Mouse (Mus musculus): Measurements from ENCODE around the gene Arhgap27. TPM values are rescaled to one million over a fixed set of nuclear protein-coding genes. Genes with fewer than 3 reads are reported as not detected.
A peak's percentile ranks its signal among the peaks of the same experiment; 100 is the strongest.

Arhgap27 gene
- polyA plus RNA-seq, 1 experiment from 2014 or later: 3.2 TPM

DNA sequence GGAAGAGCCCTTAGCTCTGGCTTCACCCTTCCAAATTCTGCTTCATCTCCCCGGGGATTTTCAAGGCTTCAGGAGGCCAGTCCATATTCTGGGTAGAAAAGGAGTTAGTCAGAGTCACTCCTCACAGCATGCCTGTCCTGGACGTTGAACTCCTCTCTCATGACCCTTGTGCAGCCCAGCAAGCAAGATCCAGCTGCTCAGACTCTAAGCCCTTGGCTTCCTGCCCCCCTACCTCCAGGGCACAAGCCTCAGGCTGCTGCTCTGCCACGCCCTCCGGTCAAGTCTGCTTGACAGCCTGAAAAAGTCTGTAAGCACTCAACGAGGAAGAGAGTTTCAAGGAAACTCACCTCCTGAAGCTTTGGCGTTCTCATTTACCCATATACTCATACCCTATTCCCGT, 43.1 kb upstream of the Arhgap27 start:
- H3K36me3 ChIP-seq (replicated peaks; ENCODE audit: insufficient read depth, low read length): peaks cover 10% of the 10 kb centered on the region
- peaks cover 6% of the 10 kb centered on the region for H3K4me1 ChIP-seq (ENCODE audit: insufficient read depth)
- H3K4me2 ChIP-seq (ENCODE audit: low read depth, low read length): no peak overlapping the region
- TF ChIP-seq CTCF (IDR thresholded peaks at IDR 0.05; ENCODE audit: low read depth) (no peak), EP300 (IDR thresholded peaks at IDR 0.05; ENCODE audit: low read depth) (no peak)
- H3K9me3 ChIP-seq (ENCODE audit: low read length): no peaks in the 10 kb centered on the region
- no peak overlapping the region for H3K4me3 ChIP-seq (ENCODE audit: low read depth, low read length)
- no peak for DNase-seq
- H3K27ac ChIP-seq (ENCODE audit: low read depth): no peak overlapping the region
- WGBS (ENCODE audit: insufficient replicate concordance): 60% methylated on average over 7 of the region's 7 CpGs
- ATAC-seq: no peak
- H3K9ac ChIP-seq (replicated peaks): no peak overlapping the region
- H3K27me3 ChIP-seq (ENCODE audit: insufficient read depth, low read length): no peaks in the 10 kb centered on the region

DNA sequence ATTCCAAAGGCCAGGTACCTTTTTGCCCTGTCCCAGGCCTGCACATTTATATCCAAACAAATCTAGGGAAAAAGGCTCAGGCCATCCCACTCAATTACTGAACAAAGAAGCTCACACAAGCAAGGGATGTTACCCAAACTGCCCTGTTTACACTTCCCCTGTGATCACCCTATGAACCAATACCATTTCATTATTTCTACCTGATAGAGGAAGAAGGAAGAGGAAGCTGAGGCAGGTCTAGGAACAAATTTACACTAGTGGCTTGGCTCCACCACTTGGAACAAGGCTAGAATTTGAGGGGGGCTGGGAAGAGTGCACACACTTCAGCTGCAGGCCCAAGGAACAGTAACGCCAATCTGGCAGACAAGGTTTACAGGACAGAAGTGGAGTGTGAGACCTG, 42.3 kb upstream of the Arhgap27 start:
- no peak for TF ChIP-seq EP300 (IDR thresholded peaks at IDR 0.05; ENCODE audit: low read depth)
- TF ChIP-seq CTCF (IDR thresholded peaks at IDR 0.05; ENCODE audit: low read depth): no peak
- DNase-seq (no peak), ATAC-seq (no peak)

DNA sequence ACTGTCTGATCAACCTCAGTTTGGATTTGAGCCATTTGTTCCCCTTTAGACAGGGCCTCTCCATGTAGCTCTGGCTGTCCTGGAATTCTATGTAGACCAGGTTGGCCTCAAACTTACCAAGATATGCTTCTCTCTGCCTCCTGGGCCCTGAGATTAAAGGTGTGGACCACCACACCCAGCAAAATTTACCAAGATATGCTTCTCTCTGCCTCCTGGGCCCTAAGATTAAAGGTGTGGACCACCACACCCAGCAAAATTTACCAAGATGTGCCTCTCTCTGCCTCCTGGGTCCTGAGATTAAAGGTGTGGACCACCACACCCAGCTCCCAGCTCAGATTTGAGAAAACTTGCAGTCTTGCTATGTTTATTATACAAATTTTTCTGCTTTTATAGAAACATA, 41.1 kb upstream of the Arhgap27 start:
- DNase-seq: no peak
- Histone ChIP-seq H3K9ac (replicated peaks) (no peak overlapping the region), H3K9me3 (ENCODE audit: low read length) (no peaks in the 10 kb centered on the region), H3K4me3 (ENCODE audit: low read depth, low read length) (no peak overlapping the region), H3K27ac (ENCODE audit: low read depth) (no peak overlapping the region), H3K4me2 (ENCODE audit: low read depth, low read length) (no peak overlapping the region), H3K4me1 (ENCODE audit: insufficient read depth) (peaks cover 4% of the 10 kb centered on the region; the same call in 1 of the 2 replicates), H3K27me3 (ENCODE audit: insufficient read depth, low read length) (no peaks in the 10 kb centered on the region), H3K36me3 (replicated peaks; ENCODE audit: insufficient read depth, low read length) (peaks cover 10% of the 10 kb centered on the region)
- peak; percentile 65 for ATAC-seq
- TF ChIP-seq CTCF (IDR thresholded peaks at IDR 0.05; ENCODE audit: low read depth): no peak
- TF ChIP-seq EP300 (IDR thresholded peaks at IDR 0.05; ENCODE audit: low read depth): peak; percentile 91

More for the DNA sequence above, 42.3 kb upstream of the Arhgap27 start:
- Histone ChIP-seq H3K27ac (ENCODE audit: low read depth) (no peak overlapping the region), H3K4me2 (ENCODE audit: low read depth, low read length) (no peak overlapping the region), H3K4me3 (ENCODE audit: low read depth, low read length) (no peak overlapping the region), H3K27me3 (ENCODE audit: insufficient read depth, low read length) (no peaks in the 10 kb centered on the region), H3K4me1 (ENCODE audit: insufficient read depth) (peaks cover 1% of the 10 kb centered on the region), H3K36me3 (replicated peaks; ENCODE audit: insufficient read depth, low read length) (peaks cover 10% of the 10 kb centered on the region), H3K9me3 (ENCODE audit: low read length) (no peaks in the 10 kb centered on the region), H3K9ac (replicated peaks) (no peak overlapping the region)
- WGBS (ENCODE audit: insufficient replicate concordance): 77% methylated on average over 1 of the region's 1 CpGs

DNA sequence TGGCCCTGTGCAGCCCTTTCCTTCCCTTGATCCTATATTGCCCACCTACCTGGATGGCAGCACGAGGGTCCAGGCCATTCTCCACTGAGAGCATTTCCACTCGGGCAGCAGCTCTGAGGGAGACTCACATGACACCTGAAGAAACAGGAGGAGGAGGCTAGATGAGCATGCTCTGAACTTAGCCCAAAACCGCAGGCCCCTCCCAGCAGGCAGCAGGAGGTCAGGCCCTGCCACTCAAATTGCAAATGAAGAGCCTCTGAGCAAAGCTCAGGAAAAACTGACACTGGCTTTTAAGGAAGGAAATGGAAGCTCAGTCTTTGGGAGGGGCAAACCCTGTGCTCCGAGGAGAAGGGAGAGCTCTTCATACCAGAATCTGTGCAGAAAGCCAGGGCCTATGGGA, 40.3 kb upstream of the Arhgap27 start:
- Histone ChIP-seq H3K4me3 (ENCODE audit: low read depth, low read length) (no peak overlapping the region), H3K36me3 (replicated peaks; ENCODE audit: insufficient read depth, low read length) (peaks cover 6% of the 10 kb centered on the region), H3K27ac (ENCODE audit: low read depth) (0 out of 2 replicates have a peak overlapping the region, but pooled peaks have one; percentile 16), H3K4me2 (ENCODE audit: low read depth, low read length) (no peak overlapping the region), H3K9ac (replicated peaks) (no peak overlapping the region), H3K9me3 (ENCODE audit: low read length) (no peaks in the 10 kb centered on the region), H3K27me3 (ENCODE audit: insufficient read depth, low read length) (no peaks in the 10 kb centered on the region), H3K4me1 (ENCODE audit: insufficient read depth) (peaks cover 5% of the 10 kb centered on the region; the same call in 1 of the 2 replicates)
- no peak for ATAC-seq
- TF ChIP-seq EP300 (IDR thresholded peaks at IDR 0.05; ENCODE audit: low read depth) (no peak), CTCF (IDR thresholded peaks at IDR 0.05; ENCODE audit: low read depth) (no peak)
- 48% methylated on average over 4 of the region's 4 CpGs for WGBS (ENCODE audit: insufficient replicate concordance)
- DNase-seq: peak; percentile 28

DNA sequence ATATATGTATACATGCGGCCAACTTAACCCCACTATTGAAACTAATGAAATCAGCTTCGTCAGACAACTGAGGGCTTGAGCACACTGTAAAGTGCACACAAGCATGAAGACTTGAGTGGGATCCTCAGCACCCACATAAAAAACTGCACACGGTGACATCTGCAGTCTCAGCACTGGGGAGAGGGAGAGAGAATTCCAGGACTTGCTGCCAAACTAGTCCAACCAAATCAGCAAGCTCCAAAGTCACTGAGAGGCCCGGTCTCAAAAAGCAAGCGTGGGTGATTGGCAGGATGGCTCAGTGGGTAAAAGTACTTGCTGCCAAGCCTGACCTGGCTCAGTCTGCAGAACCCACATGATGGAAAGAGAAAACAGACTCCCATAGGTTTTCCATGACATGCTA, 39.2 kb upstream of the Arhgap27 start:
- Histone ChIP-seq H3K27me3 (ENCODE audit: insufficient read depth, low read length) (no peaks in the 10 kb centered on the region), H3K27ac (ENCODE audit: low read depth) (no peak overlapping the region), H3K4me1 (ENCODE audit: insufficient read depth) (peaks cover 5% of the 10 kb centered on the region; the same call in 1 of the 2 replicates), H3K36me3 (replicated peaks; ENCODE audit: insufficient read depth, low read length) (peaks cover 5% of the 10 kb centered on the region), H3K4me3 (ENCODE audit: low read depth, low read length) (no peak overlapping the region), H3K9ac (replicated peaks) (no peak overlapping the region), H3K9me3 (ENCODE audit: low read length) (no peaks in the 10 kb centered on the region), H3K4me2 (ENCODE audit: low read depth, low read length) (no peak overlapping the region)
- no peak for DNase-seq
- WGBS (ENCODE audit: insufficient replicate concordance): 86% methylated on average over 5 of the region's 5 CpGs
- TF ChIP-seq EP300 (IDR thresholded peaks at IDR 0.05; ENCODE audit: low read depth) (no peak), CTCF (IDR thresholded peaks at IDR 0.05; ENCODE audit: low read depth) (no peak)
- no peak for ATAC-seq

DNA sequence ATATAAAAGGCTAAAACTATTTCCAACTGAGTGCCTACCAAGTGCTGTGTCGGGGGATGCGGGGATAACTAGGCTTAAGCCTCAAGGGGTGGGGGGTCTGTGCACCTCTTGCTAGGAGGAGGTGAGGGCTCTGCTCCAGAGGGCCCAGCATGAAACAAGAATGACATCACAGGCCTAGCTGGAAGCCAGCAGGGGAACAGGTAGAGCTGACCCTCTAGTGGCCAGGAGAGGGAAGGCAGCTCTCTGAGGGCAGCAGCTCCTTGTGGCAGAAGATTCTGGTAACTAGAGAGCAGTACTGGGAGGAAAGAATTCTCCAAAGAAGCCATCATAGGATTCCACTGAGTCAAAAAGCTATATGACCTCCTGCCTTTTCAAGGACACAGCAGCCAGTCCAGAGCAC, 38.7 kb upstream of the Arhgap27 start:
- Histone ChIP-seq H3K9ac (replicated peaks) (no peak overlapping the region), H3K4me1 (ENCODE audit: insufficient read depth) (peaks cover 5% of the 10 kb centered on the region; the same call in 1 of the 2 replicates), H3K36me3 (replicated peaks; ENCODE audit: insufficient read depth, low read length) (peaks cover 5% of the 10 kb centered on the region), H3K4me2 (ENCODE audit: low read depth, low read length) (no peak overlapping the region), H3K27ac (ENCODE audit: low read depth) (no peak overlapping the region), H3K4me3 (ENCODE audit: low read depth, low read length) (no peak overlapping the region), H3K9me3 (ENCODE audit: low read length) (no peaks in the 10 kb centered on the region), H3K27me3 (ENCODE audit: insufficient read depth, low read length) (no peaks in the 10 kb centered on the region)
- DNase-seq (peak; percentile 68), ATAC-seq (0 out of 2 replicates have a peak, but pooled peaks have one; percentile 33)
- peak; percentile 79 for TF ChIP-seq CTCF (IDR thresholded peaks at IDR 0.05; ENCODE audit: low read depth)
- TF ChIP-seq EP300 (IDR thresholded peaks at IDR 0.05; ENCODE audit: low read depth): no peak
- WGBS (ENCODE audit: insufficient replicate concordance): 78% methylated on average over 2 of the region's 2 CpGs

DNA sequence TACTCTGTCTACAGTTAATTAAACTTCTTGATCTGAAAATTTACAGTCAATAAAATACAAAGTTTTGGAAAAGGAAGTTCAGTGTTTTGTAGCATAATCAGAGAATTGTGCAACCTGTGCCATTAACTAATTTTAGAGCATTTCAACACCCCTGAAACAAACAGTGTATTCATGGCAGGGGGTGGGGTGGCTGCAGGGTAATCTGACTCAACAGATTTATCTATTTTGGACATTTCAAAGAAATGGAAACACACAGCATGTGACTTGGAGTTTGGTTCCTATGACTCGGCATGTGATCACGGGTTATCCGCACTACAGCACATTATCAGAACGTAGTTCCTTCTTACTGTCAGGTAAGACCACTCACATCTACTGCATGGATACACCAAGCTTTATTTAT, 36.5 kb upstream of the Arhgap27 start:
- TF ChIP-seq CTCF (IDR thresholded peaks at IDR 0.05; ENCODE audit: low read depth) (no peak), EP300 (IDR thresholded peaks at IDR 0.05; ENCODE audit: low read depth) (peak; percentile 38; the same call in 1 of the 2 replicates)
- Histone ChIP-seq H3K27me3 (ENCODE audit: insufficient read depth, low read length) (no peaks in the 10 kb centered on the region), H3K4me1 (ENCODE audit: insufficient read depth) (peaks cover 5% of the 10 kb centered on the region; the same call in 1 of the 2 replicates), H3K9ac (replicated peaks) (no peak overlapping the region), H3K27ac (ENCODE audit: low read depth) (no peak overlapping the region), H3K4me3 (ENCODE audit: low read depth, low read length) (no peak overlapping the region), H3K4me2 (ENCODE audit: low read depth, low read length) (no peak overlapping the region), H3K9me3 (ENCODE audit: low read length) (no peaks in the 10 kb centered on the region), H3K36me3 (replicated peaks; ENCODE audit: insufficient read depth, low read length) (peaks cover 21% of the 10 kb centered on the region)
- ATAC-seq (peak; percentile 57), DNase-seq (no peak)
- 62% methylated on average over 4 of the region's 4 CpGs for WGBS (ENCODE audit: insufficient replicate concordance)
